Mouse (Mus musculus) granulocyte monocyte progenitor cell, adult 5-6 weeks (primary cell): ENCODE data around the gene Dad1. TPM values are rescaled to one million over a fixed set of nuclear protein-coding genes. Genes with fewer than 3 reads are reported as not detected.

Source experiments
- ATAC-seq: replicated peaks from 2 replicates; pipeline ENCODE4 v1.8.0; 2016; ENCODE audit warnings: mild to moderate bottlenecking, moderate TSS enrichment, inconsistent platforms; ENCODE audit not compliant: poor library complexity, severe bottlenecking
- total RNA-seq, 2 experiments: library from RNA; stranded (forward) in 1 of 2; stranded (reverse) in 1 of 2; fragments of 200-712, 200-1000 nt in 1 of 2; fragments of >200 nt in 1 of 2; fragmentation: Nextera tagmentation in 1 of 2; gene quantifications; 2 replicates each; pipeline ENCODE4 v1.2.3; 2014 to 2017

The Dad1 gene
- total RNA-seq, 2 experiments from 2014 or later: 177 to 260 TPM

- no peak for ATAC-seq
Observed at GRCm38 (mm10) chr14:54208741-54209140, 45.2 kb downstream of the Dad1 start.

DNA sequence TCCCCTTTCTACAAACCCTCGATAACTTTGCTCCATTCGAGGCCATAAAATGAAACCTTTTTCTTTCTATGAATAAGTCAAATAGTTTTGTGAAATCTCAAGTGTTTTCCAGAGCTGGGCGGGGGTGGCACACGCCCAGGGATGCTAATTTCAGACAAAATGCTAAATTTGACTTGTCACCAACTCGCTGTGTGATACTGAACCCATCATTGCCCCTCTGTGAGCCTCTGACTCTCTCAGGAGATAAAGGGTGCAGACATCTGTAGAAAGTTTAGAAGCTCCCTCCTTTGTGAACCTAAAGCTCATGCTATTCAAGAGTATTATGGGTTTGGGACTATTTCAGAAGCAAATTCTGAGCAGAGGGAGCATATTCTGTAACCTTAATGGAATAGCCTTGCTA lies 46.0 kb downstream of the Dad1 start:
- ATAC-seq: no peak

GRCm38 (mm10) chr14:54206750-54207550 lies 47.0 kb downstream of the Dad1 start:
- ATAC-seq: no peak

- ATAC-seq: no peak
Observed at GRCm38 (mm10) chr14:54206309-54206708, 47.6 kb downstream of the Dad1 start.

DNA sequence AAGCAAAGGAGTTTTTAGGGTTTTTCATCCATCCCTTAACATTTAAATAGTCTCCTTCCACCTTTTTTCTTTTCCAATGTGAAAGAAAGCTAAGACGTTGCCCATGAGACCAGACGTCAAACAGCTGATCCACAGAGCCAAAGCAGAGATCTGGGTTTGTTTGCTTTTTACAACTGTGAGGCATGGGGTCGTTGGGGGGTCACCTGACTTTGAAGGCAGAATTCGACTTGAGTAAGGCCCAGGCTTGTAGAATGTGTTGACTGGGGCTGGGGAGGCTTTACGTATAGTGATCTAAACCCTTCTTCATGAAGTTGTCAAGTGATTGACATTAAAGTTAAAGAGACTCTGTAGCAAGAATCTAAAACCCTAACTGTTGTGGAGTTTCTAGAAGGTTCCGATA lies 48.0 kb downstream of the Dad1 start:
- ATAC-seq: no peak

DNA sequence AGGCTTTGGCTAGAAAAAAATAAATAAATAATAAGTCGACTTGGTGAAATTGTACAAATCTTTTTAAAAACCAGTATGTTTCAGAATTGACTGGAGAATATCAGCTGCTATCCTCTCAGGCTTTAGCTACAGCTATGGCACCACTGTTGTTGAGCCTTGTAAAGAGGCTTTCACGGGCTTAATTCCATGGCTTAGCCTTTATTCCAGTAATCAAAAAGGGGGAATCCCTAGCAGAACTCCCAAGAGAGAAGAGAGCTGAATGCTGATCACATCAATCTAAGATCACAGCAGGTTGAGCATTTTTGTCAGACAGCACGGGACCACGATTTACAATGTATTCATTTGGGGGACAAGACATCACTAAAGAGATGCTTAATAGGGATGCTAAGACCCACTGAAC lies 49.1 kb downstream of the Dad1 start:
- no peak for ATAC-seq

DNA sequence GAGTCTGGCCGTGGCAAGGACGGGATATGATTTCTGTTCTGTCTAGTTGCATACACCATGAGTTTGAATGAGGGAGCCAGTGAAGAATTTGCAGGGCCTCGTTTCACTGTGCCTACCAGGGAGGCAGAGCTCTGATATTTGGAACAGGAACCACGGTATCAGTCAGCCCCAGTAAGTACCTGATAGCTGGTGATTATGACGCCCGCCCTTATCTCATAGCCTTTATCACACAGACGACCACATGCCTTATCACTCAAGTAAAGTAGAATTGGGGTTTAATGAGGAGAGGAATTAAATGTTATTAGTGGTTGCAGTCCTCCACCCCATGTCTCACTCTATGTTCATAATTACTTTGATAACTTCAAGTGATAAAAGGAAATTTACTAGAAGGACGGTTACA lies 49.6 kb downstream of the Dad1 start:
- no peak for ATAC-seq

- ATAC-seq: no peak
Observed at GRCm38 (mm10) chr14:54203776-54204175, 50.1 kb downstream of the Dad1 start.

- ATAC-seq: no peak
Observed at GRCm38 (mm10) chr14:54203207-54203606, 50.7 kb downstream of the Dad1 start.

GRCm38 (mm10) chr14:54200363-54200762 lies 53.5 kb downstream of the Dad1 start:
- no peak for ATAC-seq

GRCm38 (mm10) chr14:54199662-54200061 lies 54.2 kb downstream of the Dad1 start:
- ATAC-seq: no peak

DNA sequence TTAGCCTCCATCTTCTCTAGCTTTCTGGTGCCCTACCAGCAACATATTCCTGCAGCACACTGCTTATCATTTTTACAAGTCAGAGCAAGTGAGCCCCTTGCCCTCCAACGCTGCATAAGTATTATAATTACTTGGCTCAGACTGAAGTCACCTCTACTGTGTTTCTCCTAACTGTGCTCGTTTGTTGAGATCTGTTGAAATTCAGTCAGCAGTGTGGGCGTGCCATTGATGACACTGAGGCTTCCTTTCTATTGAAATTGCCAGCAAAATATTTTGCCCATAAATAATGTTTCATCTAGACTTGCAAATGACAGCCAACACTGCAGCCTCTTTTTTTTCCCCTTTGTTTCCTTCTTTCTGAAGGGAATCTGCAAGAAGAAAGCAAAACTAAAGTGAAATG lies 56.2 kb downstream of the Dad1 start:
- no peak for ATAC-seq

- ATAC-seq: no peak
Observed at GRCm38 (mm10) chr14:54195838-54196423, 58.0 kb downstream of the Dad1 start.

DNA sequence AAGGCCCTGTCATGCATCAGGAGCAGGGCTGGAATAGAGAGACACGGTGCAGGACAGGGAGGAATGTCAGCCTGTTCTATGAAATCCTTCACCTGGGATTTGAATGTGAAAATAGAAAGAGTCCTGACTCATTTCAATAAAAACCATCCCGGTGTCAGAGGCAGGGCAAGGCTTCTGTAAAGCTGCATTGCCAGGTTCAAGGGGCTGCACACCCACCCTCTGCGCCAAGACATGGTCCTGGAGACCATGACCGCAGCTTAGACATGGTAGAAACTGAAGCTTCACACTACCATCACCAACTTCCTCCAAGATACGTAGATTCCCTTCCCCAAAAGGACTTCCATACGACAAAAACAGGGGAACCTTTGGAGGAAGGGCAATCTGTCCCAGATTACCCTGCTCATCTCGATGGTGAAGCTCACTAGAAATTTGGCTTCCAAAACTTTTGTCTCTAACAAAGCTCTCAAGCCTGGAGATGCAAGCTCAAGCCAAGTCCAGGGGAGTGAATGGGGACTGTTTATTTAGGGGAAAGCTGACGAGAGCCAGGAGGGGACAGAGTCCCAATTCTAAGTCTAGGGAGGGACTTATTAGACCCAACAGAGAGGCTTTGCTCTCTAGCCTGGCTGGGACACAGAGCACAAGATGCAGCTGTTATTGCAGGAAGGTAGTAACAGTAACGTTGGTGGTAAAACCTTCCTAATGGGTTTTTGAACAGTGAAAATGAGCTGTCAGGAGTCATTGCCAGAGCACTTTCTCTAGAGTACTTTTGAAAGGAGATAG lies 60.4 kb downstream of the Dad1 start:
- ATAC-seq: no peak

DNA sequence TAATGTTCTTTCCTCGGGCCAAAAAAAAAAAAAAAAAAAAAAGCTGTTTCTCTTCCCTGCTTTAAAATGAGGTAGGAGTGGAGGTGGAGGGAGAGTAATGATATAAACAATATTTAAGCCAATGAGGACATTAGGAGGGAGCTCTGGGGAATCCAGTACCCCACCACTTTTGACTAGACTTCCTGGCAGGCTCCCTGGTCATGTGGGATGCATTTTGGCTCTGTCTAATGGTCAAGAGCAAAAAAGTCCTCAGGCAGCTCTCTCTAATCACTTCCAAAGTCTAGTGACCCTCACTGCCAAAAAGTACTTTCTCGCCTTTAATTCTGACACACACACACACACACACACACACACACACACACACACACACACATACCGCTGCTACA lies 61.4 kb downstream of the Dad1 start:
- ATAC-seq: no peak

GRCm38 (mm10) chr14:54191594-54192461 lies 62.1 kb downstream of the Dad1 start:
- ATAC-seq: no peak

DNA sequence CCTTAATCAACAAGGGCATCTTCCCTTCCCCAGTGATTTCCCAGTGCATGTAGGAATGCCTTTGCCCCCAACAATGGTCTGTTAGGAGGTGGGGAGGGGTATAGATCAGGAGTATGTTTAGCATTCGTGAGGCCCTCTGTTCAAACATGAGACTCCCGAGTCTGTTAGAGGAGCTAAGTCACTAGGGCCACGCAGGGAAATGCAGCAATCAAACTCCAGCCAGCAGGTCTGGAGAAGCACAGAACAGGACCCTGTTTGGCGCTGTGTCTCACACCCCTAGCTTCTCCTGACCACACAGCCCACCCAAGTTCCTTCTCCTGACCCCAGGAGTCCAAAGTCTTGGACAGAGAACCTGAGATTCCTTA lies 62.9 kb downstream of the Dad1 start:
- ATAC-seq: no peak

DNA sequence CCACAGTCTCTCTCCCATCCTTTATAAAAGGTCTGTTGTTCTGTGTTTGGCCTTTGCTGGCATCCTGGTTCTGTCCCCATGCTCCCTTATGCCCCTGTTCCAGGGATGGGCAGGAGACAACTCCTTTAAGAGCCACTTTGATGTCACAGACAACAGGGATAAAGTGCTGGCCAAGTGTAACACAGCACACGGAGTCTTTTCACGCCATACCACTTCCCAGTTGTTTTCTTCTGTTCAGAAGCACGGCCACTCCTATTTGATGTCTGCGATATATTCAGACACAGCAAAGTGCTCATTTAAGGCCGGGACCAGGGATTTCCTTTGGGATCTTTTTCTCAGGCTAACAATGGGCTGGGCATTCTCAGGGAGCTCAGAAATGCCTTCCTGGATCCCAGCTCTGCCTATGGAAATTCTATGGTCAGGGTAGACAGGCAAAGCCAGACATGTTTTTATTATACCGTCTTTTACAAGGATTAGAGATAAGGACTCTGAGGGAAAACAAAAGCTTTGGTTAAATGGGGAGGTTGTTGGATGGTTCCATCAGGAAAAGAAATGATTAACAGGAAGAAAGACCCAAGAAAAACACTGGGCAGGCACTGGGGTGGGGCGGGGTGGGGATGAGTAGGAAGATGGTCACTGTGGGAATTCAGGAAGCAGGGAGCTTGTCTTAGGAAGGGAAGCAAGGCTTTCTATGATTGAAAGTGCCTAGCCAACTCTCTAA lies 63.4 kb downstream of the Dad1 start:
- no peak for ATAC-seq

GRCm38 (mm10) chr14:54189255-54189654 lies 64.6 kb downstream of the Dad1 start:
- ATAC-seq: no peak

DNA sequence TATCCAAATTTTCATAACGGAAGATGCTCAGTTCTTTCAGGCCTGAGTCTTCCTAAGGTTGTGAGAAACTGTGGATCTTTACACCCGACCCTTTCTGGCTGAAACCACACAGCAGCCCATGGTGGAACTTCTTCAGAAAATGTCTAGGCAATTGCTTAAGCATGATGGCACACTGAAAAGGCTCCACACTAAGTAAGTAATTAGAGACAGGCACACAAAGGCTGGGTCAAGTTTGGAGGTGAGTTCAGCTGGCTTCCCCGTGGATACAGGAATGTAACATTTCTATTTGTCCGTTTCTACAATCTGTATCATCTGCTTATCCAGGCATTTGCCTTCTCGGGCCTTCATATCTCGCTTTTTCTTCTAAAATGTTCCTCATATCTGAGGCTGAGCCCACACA lies 66.7 kb downstream of the Dad1 start:
- ATAC-seq: no peak
